Mouse (Mus musculus): Measurements from ENCODE around the gene Tead3.
A peak's percentile ranks its signal among the peaks of the same experiment; 100 is the strongest.
"Not testable (repeated sequence)": the region's sequence is repeated elsewhere in the genome, so short reads cannot be mapped to it uniquely, and the experiment has no call there.

Gene Tead3

GRCm38 (mm10) chr17:28360531-28361277, 10.1 kb upstream of the Tead3 start:
- DNase-seq (ENCODE audit: low read depth, low spot score), result no peak

- not testable (repeated sequence) for DNase-seq (ENCODE audit: low read depth, low spot score)
Observed at GRCm38 (mm10) chr17:28358576-28359261, 8.1 kb upstream of the Tead3 start.

- no peak for DNase-seq (ENCODE audit: low read depth, low spot score)
Observed at GRCm38 (mm10) chr17:28355871-28356270, 5.3 kb upstream of the Tead3 start.

- DNase-seq (ENCODE audit: low read depth, low spot score), result no peak
Observed at GRCm38 (mm10) chr17:28352018-28352417, 1.4 kb upstream of the Tead3 start.

- peak; percentile 25 for DNase-seq (ENCODE audit: low read depth, low spot score)
Observed at GRCm38 (mm10) chr17:28351353-28351890, 805 bp upstream of the Tead3 start.

GRCm38 (mm10) chr17:28349901-28350465, 634 bp downstream of the Tead3 start:
- peak; percentile 32 for DNase-seq (ENCODE audit: low read depth, low spot score)

GRCm38 (mm10) chr17:28349264-28349880, 1.2 kb downstream of the Tead3 start:
- no peak for DNase-seq (ENCODE audit: low read depth, low spot score)

- no peak for DNase-seq (ENCODE audit: low read depth, low spot score)
Observed at GRCm38 (mm10) chr17:28348211-28348610, 2.4 kb downstream of the Tead3 start.

GRCm38 (mm10) chr17:28347327-28347726, 3.3 kb downstream of the Tead3 start:
- no peak for DNase-seq (ENCODE audit: low read depth, low spot score)

- DNase-seq (ENCODE audit: low read depth, low spot score), result no peak
Observed at GRCm38 (mm10) chr17:28345882-28346281, 4.7 kb downstream of the Tead3 start.

- no peak for DNase-seq (ENCODE audit: low read depth, low spot score)
Observed at GRCm38 (mm10) chr17:28345271-28345721, 5.3 kb downstream of the Tead3 start.

- DNase-seq (ENCODE audit: low read depth, low spot score), result no peak
Observed at GRCm38 (mm10) chr17:28344670-28345069, 5.9 kb downstream of the Tead3 start.

- no peak for DNase-seq (ENCODE audit: low read depth, low spot score)
Observed at GRCm38 (mm10) chr17:28344050-28344607, 6.5 kb downstream of the Tead3 start.

GRCm38 (mm10) chr17:28341091-28341490, 9.5 kb downstream of the Tead3 start:
- peak; percentile 52 for DNase-seq (ENCODE audit: low read depth, low spot score)

- DNase-seq (ENCODE audit: low read depth, low spot score), result no peak
Observed at GRCm38 (mm10) chr17:28340578-28340977, 10.0 kb downstream of the Tead3 start.

GRCm38 (mm10) chr17:28337547-28337946, 13.1 kb downstream of the Tead3 start:
- DNase-seq (ENCODE audit: low read depth, low spot score), result no peak

GRCm38 (mm10) chr17:28335267-28335666, 15.3 kb downstream of the Tead3 start:
- DNase-seq (ENCODE audit: low read depth, low spot score), result no peak

- no peak for DNase-seq (ENCODE audit: low read depth, low spot score)
Observed at GRCm38 (mm10) chr17:28332915-28333546, 17.6 kb downstream of the Tead3 start.

- DNase-seq (ENCODE audit: low read depth, low spot score), result no peak
Observed at GRCm38 (mm10) chr17:28332113-28332914, 18.3 kb downstream of the Tead3 start.
